ENCODE assay signal across 17 mouse cellular contexts in the genomic region with DNA sequence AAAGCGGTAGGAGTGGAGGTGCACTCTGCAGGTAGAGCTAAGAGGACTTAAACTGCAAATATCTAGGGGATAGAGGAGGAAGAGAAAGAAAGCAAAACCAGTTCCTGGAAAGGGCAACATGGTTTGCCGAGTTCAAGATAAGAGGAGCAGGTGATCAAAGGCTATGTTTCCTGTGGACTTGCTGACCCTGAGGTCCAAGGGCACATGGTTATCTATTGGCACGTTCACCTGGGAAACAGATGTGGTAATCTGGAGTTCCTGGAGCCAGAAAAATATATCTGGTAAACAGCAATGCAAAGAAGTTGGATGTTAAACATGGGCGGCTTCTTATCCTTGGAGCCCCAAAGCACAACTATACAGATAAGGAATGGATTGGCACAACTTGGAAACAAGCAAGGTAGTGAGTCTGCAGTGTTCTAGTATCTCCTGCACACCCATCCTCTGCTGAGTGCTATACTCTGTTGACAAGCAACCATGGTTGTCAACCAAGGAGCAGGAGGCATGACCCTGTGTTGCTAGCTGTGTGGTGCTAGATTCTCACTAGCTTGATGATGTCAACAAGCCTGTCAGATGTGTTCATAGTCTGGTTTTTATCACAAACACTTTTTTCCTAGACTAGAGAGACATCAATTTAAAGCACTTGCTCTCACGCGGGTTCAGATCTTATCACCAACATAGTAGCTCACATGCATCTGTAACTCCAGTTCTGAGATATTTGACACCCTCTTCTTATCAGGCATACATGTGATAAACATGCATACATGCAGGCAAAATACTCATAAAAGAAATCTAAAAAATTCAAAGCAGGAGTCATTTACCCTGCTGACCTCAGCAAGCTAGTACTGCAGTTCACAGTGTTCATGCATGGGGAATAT. TPM values are rescaled to one million over a fixed set of nuclear protein-coding genes. Genes with fewer than 3 reads are reported as not detected.
DNase-seq lines count a peak whose midpoint lies in the region; ATAC-seq and TF ChIP-seq lines count a peak whose summit lies in the region.
"Had no signal": no experiment of that assay in that cellular context is flagged by ENCODE, and none has a peak within 500 bp of the region (broad histone marks: within the 10 kb centered on the region; RNA-seq: fewer than 3 reads in every experiment).

No protein-coding gene starts in this region.

- H3K4me1 ChIP-seq in heart, embryonic 16.5 days (ENCODE audit: control insufficient read depth, insufficient read depth, low read length), result peaks cover 12% of the 10 kb centered on the region
- H3K4me1 ChIP-seq in MEL (ENCODE audit: control insufficient read depth in 1 of 2, insufficient read depth in 2 of 2, low read length in 2 of 2), result peaks cover 22 to 24% of the 10 kb centered on the region in 2 experiments
- peaks cover 11% of the 10 kb centered on the region for H3K4me1 ChIP-seq in heart, postnatal 0 days (ENCODE audit: control insufficient read depth, insufficient read depth)
- H3K4me1 ChIP-seq in liver, embryonic 16.5 days (ENCODE audit: control insufficient read depth, low read depth, low read length), result peaks cover 9% of the 10 kb centered on the region
- no peaks in the 10 kb centered on the region for H3K4me1 ChIP-seq in hindbrain, embryonic 14.5 days (replicated peaks; ENCODE audit: control insufficient read depth, insufficient read depth, low read length)
- H3K4me1 ChIP-seq: embryonic facial prominence, embryonic 12.5 days; limb, embryonic 13.5 days; neural tube, embryonic 13.5 days had no signal

- H3K9me3 ChIP-seq in heart, embryonic 16.5 days (replicated peaks; ENCODE audit: control insufficient read depth, low read length), result no peaks in the 10 kb centered on the region
- no peaks in the 10 kb centered on the region for H3K9me3 ChIP-seq in MEL (replicated peaks; ENCODE audit: insufficient read depth, low read length)
- no peaks in the 10 kb centered on the region for H3K9me3 ChIP-seq in heart, postnatal 0 days (replicated peaks; ENCODE audit: control insufficient read depth, low read length)
- no peaks in the 10 kb centered on the region for H3K9me3 ChIP-seq in liver, embryonic 16.5 days (replicated peaks; ENCODE audit: control insufficient read depth, low read length)
- H3K9me3 ChIP-seq in hindbrain, embryonic 14.5 days (ENCODE audit: control insufficient read depth, low read length), result no peaks in the 10 kb centered on the region
- H3K9me3 ChIP-seq: embryonic facial prominence, embryonic 12.5 days; limb, embryonic 13.5 days; neural tube, embryonic 13.5 days had no signal

- TF ChIP-seq EP300 in MEL (IDR thresholded peaks at IDR 0.05; ENCODE audit: low read depth in 1 of 2, low read length in 2 of 2), result peak; percentile 85 to 86
- TF ChIP-seq EP300 in heart, postnatal 0 days (IDR thresholded peaks at IDR 0.05; ENCODE audit: low read depth), result 0 out of 2 replicates have a peak, but pooled peaks have one; percentile 20

- 0 out of 2 replicates have a peak, but pooled peaks have one; percentile 63 for ATAC-seq in heart, embryonic 16.5 days (replicated peaks; ENCODE audit: extremely low read depth, insufficient read depth, low FRiP score)
- ATAC-seq in heart, postnatal 0 days (ENCODE audit: insufficient read depth, low read depth), result peak; percentile 83
- peak; percentile 70 for ATAC-seq in liver, embryonic 16.5 days (ENCODE audit: low read depth)
- ATAC-seq in hindbrain, embryonic 14.5 days (ENCODE audit: low FRiP score), result no peak
- ATAC-seq: forebrain, embryonic 16.5 days had no signal

- H3K36me3 ChIP-seq in heart, embryonic 16.5 days (ENCODE audit: control insufficient read depth, insufficient read depth), result peaks cover 31% of the 10 kb centered on the region
- H3K36me3 ChIP-seq in MEL (ENCODE audit: control insufficient read depth in 1 of 2, insufficient read depth in 2 of 2, low read length in 2 of 2), result peaks cover 12 to 25% of the 10 kb centered on the region in 2 experiments
- H3K36me3 ChIP-seq in heart, postnatal 0 days (replicated peaks; ENCODE audit: control insufficient read depth, insufficient read depth, low read length), result peaks cover 62% of the 10 kb centered on the region
- peaks cover 20% of the 10 kb centered on the region for H3K36me3 ChIP-seq in liver, embryonic 16.5 days (ENCODE audit: control insufficient read depth, insufficient read depth)
- H3K36me3 ChIP-seq in hindbrain, embryonic 14.5 days (replicated peaks; ENCODE audit: control insufficient read depth, insufficient read depth), result peaks cover 62% of the 10 kb centered on the region

- H3K27ac ChIP-seq in heart, embryonic 16.5 days (ENCODE audit: low read length), result peak overlapping the region; percentile 43; the same call in 1 of the 2 replicates
- peak overlapping the region; percentile 73 for H3K27ac ChIP-seq in MEL (ENCODE audit: control insufficient read depth, low read depth, low read length)
- H3K27ac ChIP-seq in heart, postnatal 0 days (ENCODE audit: low read depth), result no peak overlapping the region
- H3K27ac ChIP-seq in liver, embryonic 16.5 days (ENCODE audit: low read length), result no peak overlapping the region
- H3K27ac ChIP-seq in hindbrain, embryonic 14.5 days, result no peak overlapping the region
- H3K27ac ChIP-seq: embryonic facial prominence, embryonic 12.5 days; limb, embryonic 13.5 days; neural tube, embryonic 13.5 days had no signal

- DNase-seq in heart, adult 9 months (ENCODE audit: low spot score in 2 of 2), result no peak
- peak; percentile 64 for DNase-seq in MEL (ENCODE audit: low read depth, low spot score)
- peak; percentile 39 for DNase-seq in heart, postnatal 0 days (ENCODE audit: low spot score)
- DNase-seq in cerebellum, adult 8-10 months, result no peak
- DNase-seq in hindbrain, embryonic 14.5 days (ENCODE audit: low spot score), result no peak
- no peak for DNase-seq in testis, postnatal 14 days (ENCODE audit: low spot score)
- DNase-seq: cerebellum, adult 11 months; layer of hippocampus, adult 9-11 months; right cerebral cortex, adult 18-20 months had no signal

- no peak for TF ChIP-seq POLR2A in MEL (IDR thresholded peaks at IDR 0.05; ENCODE audit: control insufficient read depth in 1 of 2, insufficient read depth in 1 of 2, low read depth in 1 of 2, low read length in 2 of 2, poor library complexity in 1 of 2)

- H3K4me3 ChIP-seq in heart, embryonic 16.5 days (ENCODE audit: low read length), result no peak overlapping the region
- peak overlapping the region in 1 of 2 experiments; percentile 15; a peak in 1 of 4 replicates for H3K4me3 ChIP-seq in MEL (ENCODE audit: control insufficient read depth in 1 of 2, insufficient read depth in 1 of 2, low read depth in 2 of 2, low read length in 2 of 2)
- no peak overlapping the region for H3K4me3 ChIP-seq in heart, postnatal 0 days (ENCODE audit: low read depth, low read length)
- no peak overlapping the region for H3K4me3 ChIP-seq in liver, embryonic 16.5 days (ENCODE audit: low read depth, low read length)
- no peak overlapping the region for H3K4me3 ChIP-seq in hindbrain, embryonic 14.5 days (replicated peaks; ENCODE audit: low read length)
- H3K4me3 ChIP-seq: embryonic facial prominence, embryonic 12.5 days; limb, embryonic 13.5 days; neural tube, embryonic 13.5 days had no signal

- no peak for TF ChIP-seq RAD21 in MEL (IDR thresholded peaks at IDR 0.05; ENCODE audit: low read depth, low read length)

- no peaks in the 10 kb centered on the region for H3K79me2 ChIP-seq in MEL (ENCODE audit: control insufficient read depth, insufficient read depth, low read length, poor library complexity)

- H3K9ac ChIP-seq in heart, embryonic 16.5 days (ENCODE audit: low read length), result no peak overlapping the region
- no peak overlapping the region for H3K9ac ChIP-seq in MEL (ENCODE audit: control insufficient read depth, low read depth, low read length, poor library complexity, severe bottlenecking)
- no peak overlapping the region for H3K9ac ChIP-seq in heart, postnatal 0 days (replicated peaks; ENCODE audit: low read depth, low read length)
- H3K9ac ChIP-seq in liver, embryonic 16.5 days (ENCODE audit: low read depth, low read length), result no peak overlapping the region
- H3K9ac ChIP-seq in hindbrain, embryonic 14.5 days, result no peak overlapping the region
- H3K9ac ChIP-seq: embryonic facial prominence, embryonic 12.5 days; limb, embryonic 13.5 days; neural tube, embryonic 13.5 days had no signal

- 40% methylated on average over 6 of the region's 6 CpGs for WGBS in heart, embryonic 16.5 days
- WGBS in heart, postnatal 0 days, result 34% methylated on average over 6 of the region's 6 CpGs
- 30% methylated on average over 6 of the region's 6 CpGs for WGBS in liver, embryonic 16.5 days (ENCODE audit: insufficient replicate concordance)
- WGBS in hindbrain, embryonic 14.5 days, result 95% methylated on average over 6 of the region's 6 CpGs

- H3K4me2 ChIP-seq in heart, embryonic 16.5 days (ENCODE audit: low read depth, low read length), result no peak overlapping the region
- H3K4me2 ChIP-seq in heart, postnatal 0 days (ENCODE audit: low read depth, low read length), result no peak overlapping the region
- no peak overlapping the region for H3K4me2 ChIP-seq in liver, embryonic 16.5 days (ENCODE audit: low read depth, low read length)
- H3K4me2 ChIP-seq in hindbrain, embryonic 14.5 days (replicated peaks), result no peak overlapping the region
- H3K4me2 ChIP-seq: embryonic facial prominence, embryonic 12.5 days; limb, embryonic 13.5 days; neural tube, embryonic 13.5 days had no signal

- TF ChIP-seq CTCF in MEL (IDR thresholded peaks at IDR 0.05 in 2 of 3, conservative IDR thresholded peaks at IDR 0.05 in 1 of 3; ENCODE audit: control insufficient read depth in 1 of 3, insufficient read depth in 1 of 3, low read depth in 2 of 3, low read length in 3 of 3, poor library complexity in 1 of 3, severe bottlenecking in 1 of 3), result no peak
- no peak for TF ChIP-seq CTCF in heart, postnatal 0 days (IDR thresholded peaks at IDR 0.05; ENCODE audit: low read depth)

- no peaks in the 10 kb centered on the region for H3K27me3 ChIP-seq in heart, embryonic 16.5 days (ENCODE audit: control insufficient read depth, insufficient read depth, low read length)
- H3K27me3 ChIP-seq in MEL (ENCODE audit: control insufficient read depth in 1 of 2, insufficient read depth in 2 of 2, low read length in 2 of 2), result no peaks in the 10 kb centered on the region
- no peaks in the 10 kb centered on the region for H3K27me3 ChIP-seq in heart, postnatal 0 days (ENCODE audit: control insufficient read depth, insufficient read depth, low read length)
- no peaks in the 10 kb centered on the region for H3K27me3 ChIP-seq in liver, embryonic 16.5 days (ENCODE audit: control insufficient read depth, insufficient read depth, low read depth, low read length)
- H3K27me3 ChIP-seq in hindbrain, embryonic 14.5 days (ENCODE audit: control insufficient read depth, insufficient read depth, low read length), result no peaks in the 10 kb centered on the region
- H3K27me3 ChIP-seq: embryonic facial prominence, embryonic 12.5 days; limb, embryonic 13.5 days; neural tube, embryonic 13.5 days had no signal

RNA-seq across cellular contexts. Expression of a gene that starts 10.8 kb away (rescaled TPM):
- not detected in 2 replicates for polyA plus RNA-seq in heart, embryonic 16.5 days (2015; fragmentation: Nextera tagmentation; extraction: Ambion mirVana)
- not detected in 2 replicates for total RNA-seq in MEL (2012; rRNA removed)
- polyA plus RNA-seq in MEL (2012; ENCODE audit: insufficient read depth in 1 of 2, insufficient read length in 2 of 2, low read depth in 1 of 2, low replicate concordance in 2 of 2, missing spikeins in 1 of 2), result not detected
- not detected in 2 replicates for total RNA-seq in heart, postnatal 0 days (2014; rRNA removed; ENCODE audit: low replicate concordance)
- not detected in 2 replicates for polyA plus RNA-seq in heart, postnatal 0 days (2015; fragmentation: Nextera tagmentation; extraction: Ambion mirVana)
- not detected in 2 replicates for polyA plus RNA-seq in liver, embryonic 16.5 days (2015; fragmentation: Nextera tagmentation; extraction: Ambion mirVana)
- not detected in 2 replicates for polyA plus RNA-seq in hindbrain, embryonic 14.5 days (2014; fragmentation: Nextera tagmentation; extraction: Ambion mirVana)
- polyA plus RNA-seq: embryonic facial prominence, embryonic 12.5 days; forebrain, embryonic 16.5 days; hindbrain, embryonic 11.5 days; neural tube, embryonic 13.5 days; stomach, embryonic 16.5 days had no signal

RNA-seq across cellular contexts. Expression of a gene that starts 51.7 kb away (rescaled TPM):
- 0.15 TPM in 1 of 2 replicates, not detected in the other for polyA plus RNA-seq in heart, embryonic 16.5 days (2015; fragmentation: Nextera tagmentation; extraction: Ambion mirVana)
- total RNA-seq in MEL (2012; rRNA removed), result 0.04 TPM in 1 of 2 replicates, not detected in the other
- polyA plus RNA-seq in MEL (2012; ENCODE audit: insufficient read depth in 1 of 2, insufficient read length in 2 of 2, low read depth in 1 of 2, low replicate concordance in 2 of 2, missing spikeins in 1 of 2), result under 1 TPM in 1 of 2 experiments, not detected in 1; 0.08 TPM
- total RNA-seq in heart, postnatal 0 days (2014; rRNA removed; ENCODE audit: low replicate concordance), result 0.31 TPM in 1 of 2 replicates, not detected in the other
- 0.07 TPM in 1 of 2 replicates, not detected in the other for polyA plus RNA-seq in heart, postnatal 0 days (2015; fragmentation: Nextera tagmentation; extraction: Ambion mirVana)
- not detected in 2 replicates for polyA plus RNA-seq in liver, embryonic 16.5 days (2015; fragmentation: Nextera tagmentation; extraction: Ambion mirVana)
- polyA plus RNA-seq in hindbrain, embryonic 14.5 days (2014; fragmentation: Nextera tagmentation; extraction: Ambion mirVana), result 0.34 and 0.84 TPM in 2 replicates
- polyA plus RNA-seq: hindbrain, embryonic 11.5 days had no signal

Comparison
In these comparisons a context has a peak if more than half of its experiments do, and no peak if none do; other contexts are left out.
1. H3K27ac ChIP-seq: peak in heart, embryonic 16.5 days (single experiment) and MEL (single experiment); none in heart, postnatal 0 days (single experiment), liver, embryonic 16.5 days (single experiment) and hindbrain, embryonic 14.5 days (single experiment).
2. DNase-seq: peak in MEL (single experiment) and heart, postnatal 0 days (single experiment); none in heart, adult 9 months (0 of 2), cerebellum, adult 8-10 months (single experiment), hindbrain, embryonic 14.5 days (single experiment) and testis, postnatal 14 days (single experiment).